Mouse (Mus musculus) spleen, postnatal 36 days (tissue): Measurements from ENCODE around the gene Tanc2.

Source experiments
- DNase-seq, 2 experiments: peaks; one replicate each; pipeline ENCODE4 v3.0.0; 2022; ENCODE audit warnings: low spot score in 2 of 2, mixed read lengths in 1 of 2

Gene Tanc2

GRCm38 (mm10) chr11:105952911-105953386 is 363.2 kb downstream of the Tanc2 start, which contains the start of gene Cyb561:
Gene Cyb561, minus strand, starts transcription at chr11:105953336.
- DNase-seq = no peak

- no peak for DNase-seq
These were observed 363.6 kb downstream of the Tanc2 start for GRCm38 (mm10) chr11:105953402-105953801.

- DNase-seq = no peak
These were observed 366.1 kb downstream of the Tanc2 start for GRCm38 (mm10) chr11:105955815-105956430.

DNA sequence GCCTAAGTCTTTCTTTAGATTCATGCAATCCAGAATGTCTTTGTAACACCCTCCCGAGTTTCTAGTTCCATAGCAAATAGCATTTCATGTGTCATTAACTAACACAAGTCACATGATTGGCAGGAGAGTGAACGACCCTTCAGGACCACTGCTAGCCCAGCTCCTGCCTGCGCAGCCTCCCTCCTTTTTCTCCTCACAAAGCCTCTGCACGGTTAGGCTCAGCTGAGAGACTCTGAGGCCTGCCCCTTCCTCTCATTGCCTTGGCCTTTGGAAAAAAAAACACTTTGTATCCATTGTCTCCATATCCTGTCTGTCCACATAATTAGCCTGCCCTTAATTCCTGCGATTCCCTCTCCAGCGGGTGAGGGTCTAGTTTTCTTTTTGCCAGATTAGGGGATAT is 367.7 kb downstream of the Tanc2 start:
- no peak for DNase-seq

GRCm38 (mm10) chr11:105958566-105958965 is 368.8 kb downstream of the Tanc2 start:
- no peak for DNase-seq

DNA sequence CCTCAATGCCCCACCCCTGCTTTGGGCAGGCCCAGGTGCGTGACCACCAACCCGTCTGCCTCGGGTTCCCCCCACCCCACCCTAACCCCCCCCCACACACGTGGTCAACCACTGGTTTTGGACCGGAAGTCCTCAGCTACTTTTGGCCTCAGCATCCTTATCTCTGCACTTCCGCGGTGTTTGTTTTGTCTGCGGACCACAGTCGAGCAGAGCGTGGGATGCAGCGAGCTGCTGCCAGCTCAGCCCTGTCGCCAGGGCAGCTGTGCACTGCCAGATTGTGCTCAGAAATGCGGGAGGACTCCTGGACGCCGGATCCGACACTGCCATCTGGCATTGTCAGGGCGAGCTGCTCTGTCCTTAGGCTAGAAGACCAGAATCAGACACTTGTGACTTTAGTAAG is 369.6 kb downstream of the Tanc2 start:
- peak in 1 of 2 experiments; percentile 8 for DNase-seq

DNA sequence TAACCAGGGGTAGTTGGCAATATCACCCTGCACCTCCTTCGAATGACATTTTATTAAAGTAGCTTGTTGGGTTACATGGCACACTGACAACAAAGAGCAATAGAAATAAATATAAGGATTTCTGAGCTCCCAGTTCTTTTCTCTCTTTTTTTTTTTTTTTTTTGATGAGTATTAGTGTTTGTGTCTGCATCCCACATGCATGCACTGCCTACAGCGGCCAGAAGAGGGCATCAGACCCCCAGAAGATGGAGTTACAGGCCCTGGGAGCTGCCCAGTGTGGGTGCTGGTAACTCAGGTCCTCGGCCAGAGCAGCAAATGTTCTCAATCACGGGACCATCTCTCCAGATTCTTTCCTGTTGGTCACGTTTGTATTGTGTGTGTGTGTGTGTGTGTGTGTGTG is 374.9 kb downstream of the Tanc2 start:
- DNase-seq = no peak

- no peak for DNase-seq
These were observed 376.5 kb downstream of the Tanc2 start for GRCm38 (mm10) chr11:105966288-105966687.

DNA sequence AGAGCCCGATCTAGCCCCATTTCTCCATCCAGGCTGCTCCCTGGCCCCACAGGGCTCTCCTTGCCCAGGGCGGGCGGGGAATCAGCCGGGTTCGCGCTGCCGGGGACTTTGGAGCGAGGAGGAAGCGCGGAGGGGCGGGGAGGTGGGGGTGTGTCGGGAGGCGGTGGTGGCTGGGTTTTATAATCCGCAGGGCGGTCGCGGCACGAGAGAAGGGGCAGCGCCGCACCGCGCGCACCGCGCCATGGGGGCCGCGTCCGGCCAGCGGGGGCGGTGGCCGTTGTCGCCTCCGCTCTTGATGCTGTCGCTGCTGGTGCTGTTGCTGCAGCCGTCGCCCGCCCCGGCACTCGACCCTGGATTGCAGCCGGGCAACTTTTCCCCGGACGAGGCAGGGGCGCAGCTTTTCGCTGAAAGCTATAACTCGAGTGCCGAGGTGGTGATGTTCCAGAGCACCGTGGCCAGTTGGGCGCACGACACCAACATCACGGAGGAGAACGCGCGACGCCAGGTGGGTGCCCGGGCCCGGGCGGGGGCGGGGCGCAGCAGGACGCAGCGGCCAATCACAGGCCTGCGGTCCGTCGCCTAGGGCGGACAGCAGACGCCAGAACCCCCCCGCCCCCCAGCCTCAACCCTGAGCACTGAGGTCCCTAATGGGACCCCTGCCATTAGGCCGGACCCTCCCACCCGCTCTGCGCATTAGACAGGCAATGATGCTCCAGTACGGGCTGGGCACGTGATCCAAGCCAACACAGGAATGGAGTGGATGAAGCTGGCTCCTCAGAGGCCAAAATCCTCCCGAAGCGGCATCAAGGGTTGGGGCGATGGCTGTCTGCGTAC is 378.2 kb downstream of the Tanc2 start, which contains the start of gene Ace:
Ace (plus strand) TSS at position 205 of the 834 bp plus-strand sequence.
- no peak for DNase-seq

GRCm38 (mm10) chr11:105968948-105969347 is 379.2 kb downstream of the Tanc2 start:
- no peak for DNase-seq

DNA sequence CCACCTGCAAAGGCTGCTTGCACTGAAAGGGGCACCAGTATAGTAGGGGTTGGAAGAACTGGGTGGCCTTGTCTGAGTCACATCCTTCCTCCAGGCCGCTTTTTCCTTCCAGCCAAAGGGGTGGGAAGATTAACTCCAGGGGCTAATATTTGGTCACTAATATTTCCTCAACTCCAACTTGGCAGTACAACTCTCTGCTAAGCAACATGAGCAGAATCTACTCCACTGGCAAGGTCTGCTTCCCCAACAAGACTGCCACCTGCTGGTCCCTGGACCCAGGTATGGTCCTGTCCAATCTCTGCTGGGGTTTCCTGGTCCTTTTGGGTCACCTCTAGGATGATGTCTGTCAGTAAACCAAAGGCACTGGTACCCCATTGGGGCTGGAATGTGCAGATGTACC is 379.7 kb downstream of the Tanc2 start:
- DNase-seq = no peak

GRCm38 (mm10) chr11:105974593-105974992 is 384.8 kb downstream of the Tanc2 start:
- no peak for DNase-seq

GRCm38 (mm10) chr11:105975050-105975449 is 385.3 kb downstream of the Tanc2 start:
- DNase-seq = no peak

GRCm38 (mm10) chr11:105975636-105976035 is 385.9 kb downstream of the Tanc2 start:
- no peak for DNase-seq

DNA sequence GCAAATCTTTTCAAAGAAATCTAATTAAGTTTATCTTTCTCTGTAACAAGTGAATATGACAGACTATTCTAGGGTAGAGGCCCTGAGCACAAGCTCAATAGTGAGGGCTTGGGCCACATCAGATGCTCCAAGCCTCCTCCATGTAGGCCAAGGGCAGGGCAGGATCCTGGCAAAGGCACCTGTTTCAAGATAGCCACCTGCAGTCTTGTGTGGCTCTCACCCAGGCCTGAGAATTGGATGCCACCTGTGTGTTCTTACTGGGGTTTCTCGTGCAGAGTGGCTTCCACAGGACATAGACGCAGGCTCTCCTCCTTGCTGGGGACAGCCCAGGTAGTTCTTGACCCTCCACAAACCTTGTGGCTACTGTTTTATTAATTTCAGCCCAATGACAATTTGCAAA is 388.4 kb downstream of the Tanc2 start:
- DNase-seq = no peak

DNA sequence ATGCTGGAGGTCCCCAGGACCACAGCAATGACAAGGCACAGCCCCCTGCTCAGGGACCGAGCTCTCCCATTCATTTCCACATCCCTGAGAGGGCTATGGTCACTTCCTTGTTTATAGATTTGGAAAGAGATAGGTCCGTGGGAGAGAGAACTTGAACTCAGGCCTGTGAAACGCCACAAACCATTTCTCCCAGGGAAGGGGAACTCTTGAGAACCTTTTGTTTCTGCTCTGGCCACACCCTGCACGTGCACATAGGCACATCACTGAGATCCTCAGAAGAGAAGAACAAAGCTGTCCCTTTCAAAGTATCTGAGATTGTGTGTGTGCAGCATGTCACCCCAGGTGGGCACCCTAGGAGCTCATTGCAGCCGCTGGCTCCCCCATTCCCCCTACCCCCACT is 388.8 kb downstream of the Tanc2 start:
- DNase-seq = no peak
